Mouse (Mus musculus) cerebellum, adult 9-11 months (tissue): ENCODE measurements around the gene Sept9.

Experiments used
- DNase-seq: peaks from one replicate; pipeline ENCODE4 v3.0.0; 2022

Sept9 gene

DNA sequence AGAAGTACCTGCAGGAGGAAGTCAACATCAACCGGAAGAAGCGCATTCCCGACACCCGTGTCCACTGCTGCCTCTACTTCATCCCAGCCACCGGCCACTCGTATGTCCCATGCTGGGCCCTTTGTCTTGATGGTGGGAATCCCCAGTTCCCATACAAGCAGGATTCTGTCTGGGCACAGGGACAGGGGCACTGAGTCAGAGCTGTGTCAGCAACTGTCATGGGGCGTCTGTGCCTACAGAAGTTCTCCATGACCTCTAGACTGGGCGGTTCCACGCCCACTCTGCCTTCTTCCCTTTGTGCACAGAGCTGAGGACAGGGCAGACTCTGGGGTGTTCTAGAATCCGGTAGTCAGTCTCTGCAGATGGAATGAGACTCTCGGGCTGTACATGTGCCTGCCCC lies 153.7 kb downstream of the Sept9 start:
- DNase-seq = no peak

DNA sequence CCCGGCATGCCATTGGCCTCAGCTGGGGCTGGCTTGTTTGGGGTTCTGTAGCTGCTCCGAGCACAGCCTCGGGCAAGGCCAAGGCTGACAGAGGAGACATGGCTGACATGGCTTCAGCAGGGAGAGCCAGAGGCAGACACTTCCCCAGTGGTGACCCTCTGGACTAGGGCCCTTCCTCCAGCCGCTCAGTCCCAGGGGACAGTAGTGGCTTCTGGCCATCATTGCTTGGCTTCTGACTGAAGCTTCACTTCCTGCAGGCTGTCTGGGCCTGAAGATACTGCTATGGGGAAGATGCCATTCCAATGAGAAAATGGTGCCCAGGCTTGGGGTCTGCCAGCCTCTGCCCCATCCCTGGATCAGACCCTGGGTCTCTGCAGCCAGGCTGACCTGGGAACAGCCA lies 154.6 kb downstream of the Sept9 start:
- no peak for DNase-seq

DNA sequence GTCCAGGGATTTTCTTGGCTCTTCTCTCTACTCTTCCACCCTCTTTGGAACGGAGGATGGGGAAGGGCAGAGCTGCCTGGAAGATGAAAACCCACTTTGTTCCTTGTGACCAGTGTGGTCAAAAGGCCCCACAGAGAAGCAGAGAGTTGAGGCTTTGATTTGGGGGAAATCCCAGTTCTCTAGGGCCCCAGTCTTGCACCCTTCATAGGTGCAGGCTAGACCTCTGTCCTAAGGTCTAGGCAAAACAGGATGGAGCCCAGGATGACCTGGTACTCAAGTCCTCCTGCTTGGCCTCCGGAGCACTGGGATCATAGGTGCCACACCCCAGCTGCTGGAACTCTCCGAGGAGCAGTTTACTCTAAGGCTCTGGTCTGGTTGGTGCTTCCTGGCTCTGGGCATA lies 157.5 kb downstream of the Sept9 start:
- no peak for DNase-seq

DNA sequence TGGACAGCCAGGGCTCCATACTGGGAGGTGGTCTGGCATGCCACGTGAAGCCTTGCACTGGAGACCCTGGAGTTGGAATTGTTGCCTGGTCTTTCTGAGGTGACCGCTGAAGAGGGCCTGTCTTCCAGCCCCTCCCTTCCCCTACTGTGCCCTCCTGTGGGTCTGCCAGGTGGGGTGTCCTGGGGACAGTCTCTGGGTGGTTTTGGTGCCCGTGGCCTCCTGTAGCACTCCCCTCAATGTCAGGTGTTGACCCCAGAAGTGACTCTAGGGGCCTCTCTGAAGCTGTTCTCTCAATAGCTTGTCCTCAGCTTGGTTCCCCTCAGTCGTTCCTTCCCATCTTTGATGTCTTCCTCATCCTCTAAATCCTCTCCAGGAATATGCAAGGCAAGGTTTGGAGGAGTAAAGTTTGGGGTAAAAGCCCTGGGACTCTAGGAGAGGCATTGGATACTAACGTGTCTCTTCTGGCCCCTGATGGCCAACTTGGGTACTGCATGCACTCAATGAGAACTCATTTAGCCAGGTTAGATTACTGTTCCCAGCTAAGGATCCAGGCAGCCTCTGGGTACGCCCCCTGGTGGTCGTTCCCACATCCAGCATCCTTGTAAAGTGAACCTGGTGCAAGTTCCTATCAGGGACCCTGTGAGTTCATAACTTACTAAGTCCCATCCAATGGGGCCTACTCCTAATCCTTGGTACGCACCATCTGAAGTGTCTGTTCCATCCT lies 158.6 kb downstream of the Sept9 start:
- DNase-seq = peak; percentile 84

DNA sequence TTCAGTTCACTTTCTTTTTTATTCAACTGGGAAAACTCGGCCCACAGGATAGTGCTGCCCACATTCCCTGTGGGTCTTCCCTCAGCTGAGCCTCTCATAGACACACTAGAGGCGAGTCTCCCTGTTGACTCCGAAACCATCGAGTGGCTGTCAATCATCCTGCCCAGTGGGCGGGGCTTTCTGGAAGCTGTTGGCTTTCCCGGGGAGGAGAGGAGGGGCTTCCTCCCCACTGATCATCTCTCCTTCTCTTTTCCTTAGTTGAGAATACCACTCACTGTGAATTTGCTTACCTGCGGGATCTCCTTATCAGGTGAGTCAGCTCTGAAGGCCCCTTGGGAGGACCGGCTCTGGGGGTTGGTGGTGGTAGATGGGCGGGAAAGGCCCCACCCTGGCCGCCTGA lies 159.7 kb downstream of the Sept9 start:
- DNase-seq = no peak

DNA sequence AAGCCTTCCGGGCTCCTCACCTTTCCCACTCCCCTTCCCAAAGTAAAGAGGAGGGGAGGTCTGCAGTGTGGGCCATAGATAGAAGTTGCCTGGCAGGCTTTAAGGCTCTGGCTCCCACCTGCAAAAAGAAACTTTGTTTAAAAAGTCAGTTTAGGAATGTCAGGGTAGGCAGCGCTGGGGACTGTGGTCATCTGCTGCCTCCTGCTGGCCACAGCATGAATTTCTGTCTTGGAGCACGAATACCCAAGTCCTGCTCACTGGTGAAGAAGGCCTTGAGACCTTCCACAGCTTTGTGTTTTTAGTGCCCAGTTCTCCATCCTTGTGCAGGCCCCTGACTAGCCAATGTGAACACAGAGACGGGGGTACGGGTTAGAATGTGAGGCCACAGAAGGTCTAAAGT lies 160.4 kb downstream of the Sept9 start:
- peak; percentile 32 for DNase-seq

DNA sequence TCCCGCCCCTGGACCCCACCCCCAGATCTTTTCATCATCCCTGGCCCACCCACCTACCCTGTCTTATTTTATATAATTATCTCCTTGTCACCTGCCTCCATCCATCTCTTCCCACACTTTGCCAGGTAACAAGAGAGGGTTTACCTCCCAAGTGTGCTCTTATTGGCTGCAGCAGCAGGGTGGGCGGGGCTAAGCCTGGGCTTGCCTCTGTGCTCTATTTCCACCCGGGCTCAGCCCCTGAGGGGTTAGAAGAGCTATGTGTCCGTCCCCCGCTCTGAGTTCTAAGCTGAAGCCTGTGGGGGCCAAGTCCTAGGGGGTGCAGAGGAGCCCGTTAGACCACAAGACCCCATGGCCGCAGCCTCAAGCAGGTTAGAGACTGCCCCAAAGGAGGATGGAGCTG lies 161.1 kb downstream of the Sept9 start:
- no peak for DNase-seq

DNA sequence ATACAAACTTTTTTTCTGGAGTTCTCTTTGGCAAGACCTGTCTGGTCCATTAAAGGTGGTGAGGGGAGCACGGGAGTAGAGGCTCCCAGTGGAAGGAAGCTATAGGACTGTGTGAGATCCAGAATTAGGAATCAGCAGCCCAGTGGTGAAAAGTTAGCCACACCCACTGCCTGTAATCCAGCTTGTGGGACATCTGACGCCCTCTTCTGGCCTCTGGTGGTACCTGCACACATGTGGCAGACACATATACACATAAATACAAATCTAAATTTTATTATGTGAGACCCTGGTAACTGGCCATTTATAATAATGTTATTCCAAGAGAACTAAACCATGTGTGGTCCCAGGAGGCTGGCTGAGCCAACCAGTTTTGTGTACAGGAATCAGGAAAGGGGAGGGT lies 162.8 kb downstream of the Sept9 start:
- DNase-seq = no peak

DNA sequence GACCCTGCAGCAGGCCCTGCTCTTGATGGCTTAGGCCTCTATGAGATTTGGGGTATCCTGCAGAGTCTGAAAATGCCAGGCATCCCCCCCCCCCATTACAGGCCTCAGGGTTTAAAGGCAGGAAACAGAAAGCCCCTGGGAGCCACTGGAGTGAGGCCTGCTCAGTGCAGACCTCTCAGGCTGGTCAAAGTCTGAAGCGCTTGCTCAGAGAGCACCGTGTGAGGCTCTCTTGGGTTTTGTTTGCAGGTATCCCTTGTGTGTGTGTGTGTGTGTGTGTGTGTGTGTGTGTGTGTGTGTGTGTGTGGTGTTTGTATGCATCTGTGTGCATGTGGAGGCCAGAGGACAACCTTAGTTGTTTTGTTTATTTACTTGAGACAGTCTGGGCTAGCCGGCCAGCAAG lies 164.5 kb downstream of the Sept9 start:
- no peak for DNase-seq

DNA sequence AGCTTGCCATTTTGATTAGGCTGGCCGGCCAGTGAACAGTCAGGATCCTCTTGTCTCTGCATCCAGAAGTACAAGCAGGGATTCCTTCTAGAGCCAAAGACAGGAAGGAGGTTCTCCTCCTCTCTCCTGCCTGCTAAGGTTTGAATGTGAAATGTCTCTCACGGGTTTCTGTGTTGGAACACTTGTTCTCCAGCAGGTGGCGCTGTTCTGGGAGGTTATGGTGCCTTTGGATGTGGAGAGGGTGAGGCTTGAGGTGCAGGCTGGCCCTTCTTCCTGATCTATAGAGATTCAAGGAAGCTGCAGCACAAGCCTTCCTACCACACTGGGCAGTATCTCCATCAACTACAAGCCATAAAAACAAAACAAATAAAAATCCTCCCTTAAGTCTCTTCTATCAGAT lies 167.0 kb downstream of the Sept9 start:
- no peak for DNase-seq

DNA sequence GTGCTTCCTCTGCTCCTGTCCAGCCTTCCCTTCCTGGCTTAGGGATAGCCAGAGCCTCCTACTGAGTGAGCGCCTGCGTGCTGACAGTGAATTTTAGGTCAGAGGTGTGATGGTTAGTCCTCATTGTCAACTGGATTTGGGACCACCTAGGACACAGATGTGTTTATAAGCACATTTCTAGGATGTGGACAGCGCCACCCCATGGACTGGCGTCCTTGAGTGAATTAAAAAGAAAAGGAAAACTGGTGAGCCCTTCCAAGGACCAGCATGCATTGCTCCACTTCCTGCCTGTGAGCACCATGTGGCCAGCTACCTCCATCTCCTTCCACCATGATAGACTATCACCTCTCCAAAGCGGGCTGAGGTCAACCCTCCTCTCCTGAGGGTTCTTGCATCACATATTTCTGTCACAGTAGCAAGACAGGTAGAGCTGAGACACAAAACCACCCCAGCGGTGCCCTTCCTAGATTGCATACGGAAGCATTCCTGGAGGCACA lies 167.4 kb downstream of the Sept9 start:
- no peak for DNase-seq

DNA sequence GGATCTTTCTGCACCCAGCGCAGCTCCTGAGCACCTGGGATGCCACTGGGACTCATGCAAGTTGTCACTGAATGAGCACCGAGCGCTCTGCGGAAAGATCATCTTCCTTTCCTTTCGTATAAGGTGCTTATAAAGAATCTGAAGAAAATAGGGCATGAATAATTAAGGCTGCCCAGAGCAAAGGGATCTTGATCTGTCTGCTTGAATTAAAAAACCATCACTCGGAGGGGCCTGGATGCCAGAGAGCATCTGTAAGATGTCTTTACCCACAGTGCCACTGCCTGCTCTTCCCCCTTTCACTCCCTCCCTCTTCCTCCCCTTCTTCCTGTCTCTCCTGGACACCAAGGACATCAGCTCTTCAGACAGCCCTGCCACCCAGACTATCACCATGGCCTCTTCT lies 168.5 kb downstream of the Sept9 start:
- DNase-seq = no peak

DNA sequence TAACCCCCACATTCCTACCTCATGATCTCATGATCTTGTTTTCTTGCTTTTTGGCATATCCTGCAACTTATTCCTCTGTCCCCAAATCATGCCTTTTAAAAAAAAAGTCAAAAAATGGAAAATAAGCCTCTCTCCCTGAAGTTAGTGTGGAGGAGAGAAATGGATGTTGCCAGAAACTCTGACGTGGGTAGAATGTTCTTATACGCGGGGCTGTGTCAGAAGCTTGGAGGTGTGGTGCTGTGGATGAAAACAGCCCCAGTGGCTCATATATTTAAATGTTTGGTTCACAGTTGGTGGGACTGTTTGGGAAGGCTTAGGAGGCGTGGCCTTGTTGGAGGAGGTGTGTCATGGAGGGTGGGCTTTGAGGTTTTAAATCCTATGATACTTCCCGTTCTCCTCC lies 169.9 kb downstream of the Sept9 start:
- no peak for DNase-seq

DNA sequence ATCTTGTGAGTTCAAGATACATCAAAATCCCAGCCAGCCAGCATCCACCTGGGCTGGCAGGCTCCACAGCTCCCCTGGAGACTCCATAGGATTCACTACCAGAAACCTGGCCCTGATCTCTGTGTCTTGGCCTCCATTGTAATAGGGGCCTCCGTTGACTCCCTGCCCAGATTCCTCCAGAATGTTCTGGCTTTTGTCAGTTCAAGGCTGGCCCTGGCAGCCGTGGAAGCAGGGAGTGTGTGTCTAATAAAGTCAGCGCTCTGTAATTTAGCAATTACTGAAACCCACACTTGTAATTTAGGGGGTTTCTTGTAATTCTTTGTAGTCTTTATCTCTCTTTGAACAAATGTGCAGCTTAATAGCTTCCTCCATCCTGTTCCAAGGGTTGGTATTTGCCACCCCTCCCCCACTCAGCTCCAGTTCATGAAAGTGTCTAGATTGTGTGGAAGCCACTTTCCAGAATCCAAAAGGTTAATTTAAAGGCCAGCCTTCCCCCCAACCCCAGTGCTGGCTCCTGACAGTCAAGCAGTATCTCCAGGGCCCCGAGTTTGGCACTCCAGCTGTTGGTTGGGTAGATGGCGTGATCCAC lies 170.9 kb downstream of the Sept9 start:
- DNase-seq = no peak

DNA sequence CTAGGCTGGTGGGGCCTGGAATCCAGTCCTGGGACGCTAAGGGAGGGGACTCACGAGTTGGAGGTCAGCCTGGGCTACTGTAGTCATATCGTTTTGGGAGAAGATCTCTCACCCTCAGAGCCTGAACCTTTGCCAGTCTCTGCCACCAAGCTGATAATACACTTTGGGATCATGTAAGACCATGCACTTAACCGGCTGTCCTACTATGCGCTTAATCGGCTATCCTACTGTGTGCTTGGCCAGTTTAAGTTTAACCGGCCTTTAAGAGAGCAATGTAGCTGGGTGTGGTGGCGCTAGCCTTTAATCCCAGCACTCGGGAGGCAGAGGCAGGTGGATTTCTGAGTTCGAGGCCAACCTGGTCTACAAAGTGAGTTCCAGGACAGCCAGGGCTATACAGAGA lies 173.1 kb downstream of the Sept9 start:
- DNase-seq = no peak

DNA sequence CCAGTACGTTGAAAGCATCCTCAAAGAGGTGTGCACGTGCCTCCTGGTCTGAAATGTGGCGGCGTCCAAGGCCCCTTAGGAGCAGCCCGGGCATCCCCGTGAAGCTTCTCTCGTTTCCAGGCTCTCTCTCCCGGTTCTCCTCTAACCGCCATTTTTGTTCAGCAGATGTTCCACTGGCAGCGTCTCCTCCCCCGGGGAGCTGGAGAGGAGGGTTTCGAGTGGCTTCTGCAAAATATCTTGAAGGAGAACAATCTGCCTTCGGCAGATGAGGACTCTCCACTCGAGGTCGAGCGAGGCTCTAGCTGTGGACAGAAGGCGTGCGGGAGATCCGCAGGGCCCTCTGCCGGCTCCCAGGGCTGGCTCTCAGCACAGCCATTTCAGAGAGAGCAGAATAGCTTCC lies 173.7 kb downstream of the Sept9 start:
- no peak for DNase-seq

DNA sequence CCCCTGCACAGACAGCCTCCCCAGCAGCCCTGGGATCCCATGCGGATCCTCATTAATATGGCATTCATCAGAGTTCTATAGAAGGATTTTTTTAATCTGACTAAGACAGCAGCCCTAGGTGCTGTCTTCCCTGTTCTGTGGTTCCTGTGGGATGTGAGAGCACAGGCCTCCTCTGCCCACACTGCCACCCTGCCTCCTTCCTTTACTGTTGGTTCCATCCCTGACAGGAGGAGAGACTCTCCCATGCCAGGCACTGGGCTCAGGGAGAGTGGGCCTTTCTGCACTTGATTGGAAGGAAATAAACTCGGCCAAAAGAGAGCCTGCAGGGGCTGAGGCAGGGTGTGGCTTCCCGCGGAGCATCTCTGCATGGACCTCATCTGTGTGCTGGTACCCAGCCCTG lies 174.4 kb downstream of the Sept9 start:
- DNase-seq = no peak

DNA sequence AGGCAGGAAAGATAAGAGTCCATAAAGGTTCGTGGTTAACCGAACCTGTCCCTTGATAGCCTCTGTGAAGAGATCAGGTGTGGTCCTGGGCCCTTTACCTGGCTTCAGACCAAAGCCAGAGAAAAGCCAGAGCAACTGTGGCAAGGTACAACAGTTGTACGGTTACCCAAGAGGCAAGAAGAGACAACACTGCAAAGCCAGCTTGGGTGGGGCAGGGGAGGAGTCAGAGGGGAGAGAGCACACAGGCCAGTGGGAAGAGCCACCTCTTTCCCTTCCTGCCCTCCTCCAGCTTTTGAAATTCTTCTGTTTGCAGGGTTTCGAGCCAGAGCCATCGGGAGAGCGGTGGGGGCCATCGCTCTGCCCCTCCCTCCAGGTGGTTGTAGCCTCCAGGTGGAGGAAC lies 174.8 kb downstream of the Sept9 start:
- DNase-seq = no peak

DNA sequence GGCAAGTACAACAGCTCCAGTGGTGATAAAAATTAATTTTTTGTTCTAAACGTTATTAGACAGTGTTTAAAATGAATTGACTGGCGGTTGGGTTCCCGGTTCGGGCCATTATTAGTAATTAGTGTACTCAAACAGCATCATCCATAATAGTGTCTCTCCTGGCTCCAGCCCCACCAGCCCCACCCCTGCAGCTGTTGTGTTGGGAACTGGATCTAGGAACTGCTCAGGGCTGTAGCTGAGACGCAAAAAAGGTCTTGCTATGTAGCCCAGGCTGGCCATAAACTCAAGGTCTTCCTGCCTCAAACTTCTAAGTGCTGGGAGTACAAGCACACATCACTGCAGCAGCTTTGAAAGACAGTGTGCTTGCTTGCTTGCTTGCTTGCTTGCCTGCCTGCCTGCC lies 180.3 kb downstream of the Sept9 start:
- no peak for DNase-seq

DNA sequence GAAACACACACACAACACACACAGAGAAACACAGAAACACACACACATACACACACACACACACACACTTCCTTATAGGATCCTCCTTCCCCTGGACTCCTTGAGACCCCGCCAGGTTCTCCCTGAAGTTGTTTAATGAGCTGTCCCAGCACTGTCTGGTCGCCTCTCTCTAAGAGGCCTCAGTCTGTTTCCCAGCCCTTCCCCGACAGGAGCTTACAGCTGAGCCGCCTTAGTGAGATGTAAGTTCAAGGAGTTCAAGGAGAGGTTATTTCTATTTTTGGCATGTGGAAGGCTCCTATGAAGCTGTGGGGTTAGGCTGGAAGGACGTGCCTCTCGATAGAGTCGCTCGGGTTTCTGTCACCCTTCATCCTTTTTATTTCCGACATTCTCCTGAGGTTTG lies 184.8 kb downstream of the Sept9 start:
- no peak for DNase-seq

DNA sequence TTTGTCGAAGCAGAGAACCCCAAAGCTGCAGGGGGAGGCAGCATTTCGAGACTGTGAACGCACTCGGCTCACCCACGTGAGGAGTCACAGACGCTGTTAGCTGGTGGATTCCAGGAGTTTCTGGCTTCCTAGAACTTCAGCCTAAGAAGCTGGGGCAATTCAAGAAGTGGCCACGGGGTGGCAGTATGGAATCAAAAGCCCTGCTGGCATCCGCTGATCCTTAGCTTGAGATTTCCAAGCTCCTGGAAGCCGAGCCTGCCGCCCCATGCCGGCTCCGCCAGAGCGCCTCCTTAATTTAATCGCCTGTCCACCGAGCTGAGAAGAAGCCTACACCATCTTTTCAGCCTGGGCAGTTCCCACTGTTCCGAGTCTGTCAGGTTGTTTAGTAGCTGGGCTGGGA lies 185.4 kb downstream of the Sept9 start:
- peak; percentile 91 for DNase-seq

DNA sequence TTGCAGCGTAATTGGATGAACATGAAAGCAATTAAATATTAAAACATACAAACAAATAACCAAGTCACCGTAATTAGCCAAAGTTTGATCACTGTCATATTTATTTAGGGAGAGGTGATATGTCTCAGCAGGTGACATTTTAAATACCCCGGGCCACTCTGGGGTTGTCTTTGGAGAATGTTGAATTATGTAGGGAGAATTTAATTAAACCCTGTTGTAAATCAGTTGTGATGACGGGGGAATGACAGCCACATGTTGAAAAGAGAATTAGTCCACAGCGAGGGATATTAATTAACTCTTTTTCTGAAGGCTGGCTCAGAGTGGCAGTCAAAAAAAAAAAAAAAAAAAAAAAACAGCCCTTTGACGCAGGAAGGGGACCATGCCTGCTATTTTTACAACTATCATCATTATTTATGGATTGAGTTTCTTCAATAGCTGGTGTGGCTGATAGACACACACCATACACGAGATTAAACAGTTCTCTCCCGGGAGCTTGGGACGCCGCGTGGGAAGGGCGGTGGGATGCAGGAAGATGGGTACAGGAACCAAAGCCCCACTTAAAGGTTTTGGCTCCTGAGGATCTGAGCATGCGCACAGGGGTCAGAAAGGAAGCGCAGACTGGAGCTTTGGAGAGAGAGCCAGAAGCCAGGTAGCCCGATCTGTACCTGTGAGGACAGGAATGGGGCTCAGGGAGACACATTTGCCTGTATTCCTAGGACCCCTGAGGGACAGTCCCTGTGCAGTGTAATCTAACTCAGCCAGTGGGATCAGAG lies 186.1 kb downstream of the Sept9 start:
- no peak for DNase-seq

DNA sequence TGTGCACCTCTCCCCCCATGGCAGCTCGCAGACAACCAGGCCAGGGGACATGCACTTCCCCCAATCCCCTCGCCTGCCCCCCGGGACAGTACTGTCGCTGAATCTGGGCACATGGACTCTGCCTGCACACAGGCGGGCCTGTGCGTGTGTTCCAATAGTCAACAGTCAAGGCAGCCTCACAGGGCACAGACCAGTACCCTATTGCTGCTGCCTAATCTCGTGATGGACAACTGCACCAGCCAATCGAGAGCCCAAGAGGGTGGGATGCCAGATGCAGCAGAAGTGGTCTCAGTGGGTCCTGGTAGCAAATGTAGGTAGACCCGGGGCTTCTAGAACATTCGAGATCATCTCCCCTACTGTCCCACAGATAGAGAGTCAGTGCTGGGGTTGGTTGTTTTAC lies 187.8 kb downstream of the Sept9 start:
- DNase-seq = no peak

DNA sequence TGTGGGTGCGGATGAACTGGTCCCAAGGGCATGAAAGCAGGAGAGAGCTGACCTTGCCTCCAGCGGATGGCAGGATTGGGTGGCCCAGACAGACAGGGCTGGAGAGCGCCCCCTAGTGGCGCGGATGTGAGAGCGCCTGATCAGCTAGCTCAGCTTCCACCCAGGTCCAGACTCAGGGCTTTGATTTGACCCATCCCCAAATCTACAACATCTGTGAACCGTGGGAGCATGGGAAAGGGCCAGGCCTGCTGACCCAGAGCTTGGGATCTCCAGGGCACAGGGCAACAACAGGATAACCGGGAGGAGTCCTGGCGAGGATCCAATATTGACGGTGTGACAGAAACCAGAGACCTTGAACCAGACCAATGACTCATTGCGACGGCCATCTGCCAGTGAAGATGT lies 190.5 kb downstream of the Sept9 start:
- peak; percentile 35 for DNase-seq
